Mouse (Mus musculus): ENCODE measurements around the gene Gli2.

Gene Gli2

DNA sequence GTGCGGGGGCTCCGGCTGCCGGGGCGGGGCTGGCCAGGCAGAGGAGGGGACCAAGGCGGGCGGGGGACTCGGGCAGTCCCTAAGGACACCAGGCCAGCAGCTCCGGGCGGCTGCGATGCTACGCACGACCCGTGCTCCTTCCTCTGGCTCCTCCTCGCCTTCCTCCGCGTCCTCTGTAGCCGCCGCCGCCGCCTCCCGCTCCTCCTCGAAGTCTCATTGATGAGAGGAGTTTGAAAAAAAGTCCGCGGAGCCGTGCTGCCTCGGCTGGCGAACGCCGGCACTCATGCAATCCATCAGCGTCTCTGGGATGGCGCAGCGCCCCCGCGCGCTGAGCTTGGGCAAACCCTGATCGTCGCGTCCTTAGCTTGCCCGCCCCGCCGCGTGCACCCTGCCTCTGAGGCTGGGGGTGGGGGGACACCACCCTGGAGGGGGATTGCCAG lies at the start of gene Gli2:
Gli2 (minus strand) TSS at position 218 of the 440 bp plus-strand sequence.
- DNase-seq (ENCODE audit: low spot score in 2 of 2): no peak

DNA sequence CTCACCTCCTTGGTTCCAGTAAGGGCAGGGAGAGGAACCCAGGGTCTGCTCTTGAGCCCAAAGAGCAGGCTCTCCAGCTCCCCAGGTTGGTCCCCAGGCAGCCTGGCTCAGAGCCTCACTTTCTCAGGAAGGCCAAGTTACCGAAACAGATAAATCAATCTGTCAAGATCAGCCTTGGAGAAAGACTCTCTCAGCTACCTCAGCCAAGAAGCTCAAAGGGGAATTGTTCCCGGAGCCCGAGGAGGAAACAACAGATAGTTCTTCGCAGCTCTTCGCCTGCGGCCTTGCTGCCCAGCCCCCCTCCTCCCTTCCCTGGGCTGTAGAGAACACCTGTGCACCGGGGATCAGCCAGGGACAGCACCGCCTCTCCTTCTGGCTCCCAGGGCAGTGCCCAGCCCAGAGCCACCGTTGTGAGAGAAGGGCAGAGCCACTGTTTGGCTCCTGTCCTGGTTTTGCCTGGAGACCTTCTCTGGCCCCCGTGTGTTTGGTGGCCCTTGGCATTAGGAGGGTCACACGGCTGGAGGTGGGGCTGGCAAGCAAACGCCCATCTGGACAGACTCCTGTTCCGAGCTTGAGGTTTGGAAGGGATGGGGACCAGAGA lies 44.6 kb upstream of the Gli2 start:
- no peak for DNase-seq (ENCODE audit: low spot score in 2 of 2)

- DNase-seq (ENCODE audit: low spot score in 2 of 2): peak in 1 of 2 experiments; percentile 3
Measured at GRCm38 (mm10) chr1:119093739-119094138, 40.3 kb upstream of the Gli2 start.

GRCm38 (mm10) chr1:119089887-119090620 lies 36.6 kb upstream of the Gli2 start:
- DNase-seq (ENCODE audit: low spot score in 2 of 2): no peak

- DNase-seq (ENCODE audit: low spot score in 2 of 2): peak; percentile 13 to 26
Measured at GRCm38 (mm10) chr1:119087539-119087938, 34.1 kb upstream of the Gli2 start.

DNA sequence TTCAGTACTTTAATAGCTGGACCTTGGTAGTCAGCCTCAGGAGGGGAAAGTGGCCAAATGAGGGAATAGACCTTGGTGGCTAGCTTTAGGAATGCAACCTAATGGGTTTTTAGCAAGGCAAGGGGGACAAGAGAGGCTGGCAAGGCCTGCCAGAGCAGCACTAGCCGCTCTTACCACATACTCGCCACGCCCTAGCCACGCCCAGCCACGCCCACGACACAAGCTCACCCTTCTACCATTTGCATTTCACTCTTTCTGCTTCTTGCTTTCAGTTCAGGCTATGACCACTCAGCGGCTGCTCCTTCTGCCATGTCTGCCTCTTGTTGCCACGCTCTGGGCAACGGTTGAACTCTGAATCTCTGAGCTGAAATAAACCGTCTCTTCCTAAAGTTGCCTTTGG lies 32.4 kb upstream of the Gli2 start:
- DNase-seq (ENCODE audit: low spot score in 2 of 2): no peak

DNA sequence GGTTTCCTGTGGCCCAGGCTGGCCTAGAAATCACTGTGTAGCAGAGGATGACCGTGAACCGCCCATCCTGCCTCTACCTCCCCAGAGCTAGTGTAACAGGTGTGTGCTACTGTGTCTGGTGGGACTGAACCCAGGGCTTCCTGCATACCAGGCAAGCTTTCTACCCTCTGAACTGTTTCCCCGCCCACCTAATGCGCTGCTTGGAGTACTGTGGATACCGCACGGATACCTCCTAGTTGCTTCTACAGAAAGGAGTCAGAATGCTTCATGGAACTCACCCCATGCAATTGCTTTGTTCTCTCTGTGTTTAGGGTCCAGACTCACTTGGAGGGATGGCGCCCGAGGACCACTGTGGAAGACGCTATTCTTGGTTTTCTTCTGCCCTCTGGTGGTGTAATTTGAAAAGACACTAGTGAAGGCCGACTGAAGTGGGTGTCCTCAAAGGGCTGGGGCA lies 30.1 kb upstream of the Gli2 start:
- DNase-seq (ENCODE audit: low spot score in 2 of 2): no peak

DNA sequence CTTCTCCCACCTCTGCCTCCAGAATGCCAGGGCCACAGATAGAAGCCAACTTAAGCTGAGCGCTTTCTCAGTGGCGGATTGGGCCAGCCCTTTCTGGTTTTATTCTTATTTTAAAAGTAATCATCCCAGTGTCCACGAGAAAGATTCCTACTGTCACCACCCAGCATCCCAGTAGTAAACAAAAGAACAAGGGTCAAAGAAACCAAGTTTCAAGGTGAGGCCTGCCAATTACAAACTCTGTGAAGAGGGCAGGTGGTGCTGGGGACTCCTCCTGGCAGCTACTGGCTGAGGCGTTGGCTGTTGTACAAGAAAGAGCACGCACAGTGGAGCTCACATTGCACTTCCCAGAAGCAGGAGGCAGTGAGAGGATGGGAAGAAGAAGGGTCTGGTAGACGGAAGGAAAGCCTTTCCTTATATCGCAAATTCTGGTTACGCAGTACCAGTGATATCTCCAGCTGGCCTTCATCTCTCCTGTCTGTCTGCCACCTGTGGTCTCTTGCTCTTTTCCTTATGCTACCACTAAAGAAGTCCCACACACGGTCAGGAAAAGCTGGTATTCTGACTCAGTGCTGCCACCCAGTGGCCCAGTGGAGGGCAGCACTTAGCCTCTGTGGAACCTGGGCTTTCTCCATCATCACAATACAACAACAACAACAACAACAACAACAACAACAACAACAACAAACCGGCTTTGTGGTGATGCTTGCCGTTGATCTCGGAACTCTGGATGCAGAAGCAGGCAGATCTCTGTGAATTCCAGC lies 29.0 kb upstream of the Gli2 start:
- no peak for DNase-seq (ENCODE audit: low spot score in 2 of 2)

- DNase-seq (ENCODE audit: low spot score in 2 of 2): no peak
Measured at GRCm38 (mm10) chr1:119077933-119078332, 24.5 kb upstream of the Gli2 start.

- DNase-seq (ENCODE audit: low spot score in 2 of 2): no peak
Measured at GRCm38 (mm10) chr1:119076333-119076732, 22.9 kb upstream of the Gli2 start.

DNA sequence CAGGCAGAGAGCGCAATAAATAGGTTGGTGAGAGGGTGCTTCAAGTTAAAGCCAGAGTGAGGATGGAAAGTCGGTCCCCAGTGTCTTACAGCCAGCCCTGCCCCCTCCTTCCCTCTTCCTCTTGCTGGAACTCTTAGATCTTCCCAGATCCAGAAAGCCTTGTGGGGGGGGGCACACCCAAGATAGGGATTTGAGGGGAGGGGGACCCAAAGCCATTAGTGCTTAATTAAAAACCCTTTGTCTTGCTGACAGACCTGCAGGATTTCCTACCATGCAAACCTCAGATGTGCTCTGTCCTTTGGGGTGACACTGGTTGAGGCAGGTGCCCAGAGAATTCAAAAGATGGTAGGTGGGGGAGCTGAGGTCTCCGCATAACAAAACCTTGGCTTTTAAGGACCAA lies 22.5 kb upstream of the Gli2 start:
- no peak for DNase-seq (ENCODE audit: low spot score in 2 of 2)

- DNase-seq (ENCODE audit: low spot score in 2 of 2): no peak
Measured at GRCm38 (mm10) chr1:119075500-119075899, 22.1 kb upstream of the Gli2 start.

DNA sequence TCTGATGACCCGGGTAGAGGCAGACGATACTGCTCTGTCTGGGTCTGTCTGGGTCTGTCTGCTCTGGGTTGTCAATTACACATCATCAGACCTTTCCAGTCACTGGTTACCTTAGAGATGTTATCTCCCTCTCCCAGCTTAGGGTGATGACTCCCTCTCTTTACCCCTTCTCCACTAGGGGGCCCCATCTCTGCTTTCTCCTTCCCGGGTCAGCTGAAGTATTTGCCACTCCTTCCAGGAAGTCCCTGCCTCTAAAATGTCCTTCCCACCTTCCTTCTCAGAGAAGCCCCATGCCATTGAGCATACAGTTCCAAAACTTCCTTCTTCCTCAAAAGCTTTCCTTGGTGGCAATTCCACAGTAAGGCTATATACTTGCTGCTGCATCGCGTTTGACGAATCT lies 21.5 kb upstream of the Gli2 start:
- DNase-seq (ENCODE audit: low spot score in 2 of 2): no peak

GRCm38 (mm10) chr1:119073876-119074275 lies 20.5 kb upstream of the Gli2 start:
- no peak for DNase-seq (ENCODE audit: low spot score in 2 of 2)

DNA sequence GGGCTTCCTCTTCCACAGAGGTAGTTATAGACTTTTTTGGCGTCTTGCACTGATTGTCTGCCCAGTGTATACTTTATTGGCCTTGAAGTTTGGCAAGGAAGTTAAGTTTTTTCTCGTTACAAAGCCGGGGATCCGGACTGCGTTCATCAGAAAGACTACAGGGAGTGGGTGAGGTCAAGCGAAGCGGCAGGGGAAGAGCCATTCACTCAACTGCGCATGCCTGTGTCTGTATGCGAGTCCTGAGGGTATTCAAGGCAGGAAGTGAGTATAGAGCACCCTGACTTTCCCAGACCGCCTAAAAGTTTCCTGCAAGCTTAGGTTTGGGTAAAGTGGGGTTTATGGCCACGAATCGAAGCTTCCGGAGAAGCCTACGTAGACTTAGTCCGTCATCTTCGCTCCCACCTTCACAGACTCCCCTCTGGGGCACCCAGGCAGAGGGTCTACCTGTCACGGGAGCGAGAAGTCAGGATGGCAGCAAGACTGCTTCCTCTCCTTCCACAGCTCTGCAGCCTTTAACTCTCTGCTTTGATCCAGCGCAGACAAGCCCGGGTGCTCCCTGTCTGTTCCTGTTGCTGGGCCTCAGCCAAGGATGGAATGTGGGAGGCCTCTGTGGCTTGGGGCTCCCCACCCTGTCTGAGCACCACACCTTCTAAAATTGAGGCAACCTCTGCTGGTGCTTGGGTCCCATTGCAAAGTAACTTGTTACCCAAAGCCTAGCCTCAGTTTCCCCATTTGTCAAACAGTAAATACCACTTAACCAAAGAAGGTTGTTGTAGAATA lies 11.7 kb upstream of the Gli2 start:
- no peak for DNase-seq (ENCODE audit: low spot score in 2 of 2)

DNA sequence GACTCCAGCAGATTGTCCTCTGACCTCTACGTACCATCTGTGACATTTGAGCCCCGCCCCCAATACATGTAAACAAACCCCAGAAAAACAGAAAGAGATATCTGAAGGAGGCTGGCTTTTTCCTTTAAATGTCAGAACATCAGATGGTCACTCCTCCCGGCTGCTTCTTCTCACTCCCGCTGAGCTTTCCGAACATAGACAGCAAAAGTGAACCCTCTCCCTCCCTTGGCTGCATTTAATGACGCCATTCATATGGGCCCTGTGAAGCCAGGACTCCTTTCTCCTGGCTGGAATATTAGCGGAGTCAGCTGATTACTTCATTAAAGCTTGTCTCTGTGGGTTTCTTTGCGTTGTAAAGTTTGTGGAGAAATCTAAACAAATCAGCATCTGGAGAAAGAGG lies 3.1 kb upstream of the Gli2 start:
- no peak for DNase-seq (ENCODE audit: low spot score in 2 of 2)

DNA sequence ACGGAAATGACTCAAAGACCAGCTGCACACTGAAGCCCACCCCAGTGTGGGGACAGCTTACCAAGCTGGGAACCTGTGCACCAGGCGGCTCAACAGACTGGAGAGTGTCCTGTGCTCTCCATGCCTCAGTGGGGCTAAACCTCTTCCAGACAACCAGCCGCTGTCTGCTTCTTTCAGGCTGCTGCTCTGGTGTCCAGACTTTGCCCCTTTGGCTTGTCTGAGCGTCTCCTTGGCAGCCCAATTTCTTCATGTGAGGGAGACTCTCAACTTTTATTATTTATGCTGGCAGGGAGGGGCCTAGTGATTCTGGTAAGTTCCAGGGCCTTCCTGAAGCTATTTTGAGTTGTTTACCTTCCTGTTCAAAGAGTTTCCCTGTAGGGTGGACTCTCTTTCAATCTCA lies 2.4 kb upstream of the Gli2 start:
- no peak for DNase-seq (ENCODE audit: low spot score in 2 of 2)

DNA sequence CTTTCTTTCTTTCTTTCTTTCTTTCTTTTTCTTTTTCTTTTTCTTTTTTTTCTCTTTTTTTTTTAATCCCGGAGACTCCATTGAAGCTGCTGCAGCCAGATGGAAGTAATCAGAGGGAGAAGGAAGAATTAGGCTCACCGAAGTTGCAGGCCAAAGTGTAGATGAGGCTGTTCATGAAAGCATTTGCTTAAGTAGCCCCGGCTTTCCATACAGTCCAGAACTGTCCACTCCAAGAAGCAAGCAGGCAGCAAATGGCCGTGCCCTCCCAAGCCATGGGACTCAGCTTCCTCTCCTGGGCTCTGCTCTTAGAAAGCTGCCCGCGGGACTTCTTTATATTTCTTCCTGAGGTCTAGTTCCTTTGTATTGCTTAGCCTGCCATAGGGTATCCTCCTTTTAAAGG lies 1.0 kb upstream of the Gli2 start:
- DNase-seq (ENCODE audit: low spot score in 2 of 2): no peak

DNA sequence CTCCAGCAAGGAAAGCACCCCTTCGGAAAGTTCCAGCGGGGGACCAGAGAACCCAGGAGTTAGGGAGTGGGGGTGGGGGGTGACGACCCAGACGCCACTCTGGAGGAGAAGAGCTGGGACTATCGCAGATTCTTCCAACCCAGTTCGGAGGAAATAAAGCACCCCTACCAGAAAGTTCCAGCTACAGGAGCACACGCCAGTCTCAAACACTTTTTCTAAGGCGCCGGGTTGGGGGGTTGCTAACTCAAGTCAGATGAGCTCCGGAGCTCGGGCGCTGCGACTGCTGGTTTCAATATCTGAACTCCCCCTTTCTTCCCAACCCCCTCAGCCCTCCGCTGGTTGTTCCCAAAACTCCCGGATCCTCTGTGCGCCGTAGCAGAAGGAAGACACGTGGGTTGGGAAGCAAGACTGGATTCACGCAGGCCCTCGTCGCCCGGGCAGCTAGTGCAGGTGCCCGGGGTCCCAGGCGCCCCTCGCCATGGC lies 494 bp upstream of the Gli2 start:
- DNase-seq (ENCODE audit: low spot score in 2 of 2): no peak

DNA sequence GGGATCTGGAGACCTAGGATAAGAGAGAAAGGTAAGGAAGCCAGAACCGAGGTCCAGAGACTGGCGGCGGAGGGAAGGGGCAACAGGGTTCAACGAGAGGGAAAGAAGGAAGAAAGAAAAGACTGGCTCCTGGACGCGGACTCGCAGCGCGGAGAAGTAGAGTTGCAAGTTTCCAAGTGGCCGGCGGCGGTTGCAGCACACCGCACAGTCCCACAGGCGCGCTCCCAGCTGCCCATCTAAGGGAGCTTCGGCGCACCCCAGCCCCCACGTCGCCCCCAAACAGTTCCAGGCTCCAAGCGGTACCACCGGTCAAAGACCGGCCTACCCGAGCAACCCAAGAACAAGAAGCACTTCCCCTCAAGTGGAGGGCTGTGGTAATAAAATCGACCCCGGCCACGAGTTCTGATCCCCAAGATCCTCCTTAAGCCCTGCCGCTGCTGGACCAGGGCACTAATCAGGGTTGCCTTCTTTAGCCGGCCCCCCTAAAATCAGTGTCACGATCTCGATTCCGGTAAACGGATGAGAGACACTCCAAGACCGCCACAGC lies 715 bp downstream of the Gli2 start:
- DNase-seq (ENCODE audit: low spot score in 2 of 2): no peak

DNA sequence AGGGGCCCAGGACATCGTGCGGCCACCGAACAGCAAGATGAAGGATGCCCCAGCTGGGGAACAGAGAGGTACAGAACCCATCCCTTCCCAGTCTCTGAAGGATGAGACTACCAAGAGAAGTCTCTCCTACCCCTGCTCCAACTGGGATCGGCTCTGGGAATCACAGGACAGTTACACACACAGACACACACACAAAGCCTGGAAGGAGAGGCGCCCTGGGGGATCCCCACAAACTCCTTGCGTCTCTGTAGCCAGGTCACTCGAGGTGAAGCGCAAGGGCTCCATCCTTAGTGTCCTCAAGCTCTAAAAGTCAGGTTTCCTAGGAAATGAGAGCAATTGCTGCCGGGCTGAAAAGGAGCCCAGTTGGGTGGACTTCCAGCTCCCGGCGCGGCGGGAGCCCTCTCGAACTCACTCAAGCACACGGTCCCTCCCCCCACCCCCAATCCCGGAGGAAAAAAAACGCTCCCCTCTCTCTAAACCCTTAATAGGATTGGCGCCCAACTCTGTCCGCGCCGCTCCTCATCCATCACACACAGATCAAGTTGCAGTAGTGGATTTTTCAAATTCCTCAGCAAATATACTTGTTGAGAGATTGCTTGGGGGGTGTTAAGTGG lies 1.4 kb downstream of the Gli2 start:
- no peak for DNase-seq (ENCODE audit: low spot score in 2 of 2)

Measured in natural killer cell, adult 2 months (primary cell).